Mouse (Mus musculus) ES-Bruce4 (cell line): ENCODE results near the gene E430018J23Rik. TPM values are rescaled to one million over a fixed set of nuclear protein-coding genes. Genes with fewer than 3 reads are reported as not detected.
A peak's percentile ranks its signal among the peaks of the same experiment; 100 is the strongest.
"Not testable (repeated sequence)": the region's sequence is repeated elsewhere in the genome, so short reads cannot be mapped to it uniquely, and the experiment has no call there.

Source experiments
- H3K27ac ChIP-seq: 2 replicates; pipeline ENCODE4 v1.5.1; 2012; ENCODE audit warnings: low read length, inconsistent platforms; ENCODE audit not compliant: insufficient read depth
- H3K27me3 ChIP-seq: 2 replicates; pipeline ENCODE4 v1.6.1; 2012; ENCODE audit warnings: mild to moderate bottlenecking, low read length, inconsistent platforms; ENCODE audit not compliant: control insufficient read depth, poor library complexity, insufficient read depth, severe bottlenecking
- H3K36me3 ChIP-seq: 2 replicates; pipeline ENCODE4 v1.6.1; 2012; ENCODE audit warnings: inconsistent platforms, mild to moderate bottlenecking, low read length, moderate library complexity; ENCODE audit not compliant: control insufficient read depth, poor library complexity, insufficient read depth, severe bottlenecking
- H3K4me1 ChIP-seq: one replicate; pipeline ENCODE4 v1.8.1; 2011; ENCODE audit warnings: low read length; ENCODE audit not compliant: control insufficient read depth, insufficient read depth
- H3K4me3 ChIP-seq: 2 replicates; pipeline ENCODE4 v1.5.1; 2011; ENCODE audit warnings: low read depth, mild to moderate bottlenecking, low read length
- H3K9ac ChIP-seq: 2 replicates; pipeline ENCODE4 v1.6.1; 2012; ENCODE audit warnings: low read depth, mild to moderate bottlenecking, inconsistent platforms; ENCODE audit not compliant: poor library complexity, severe bottlenecking
- H3K9me3 ChIP-seq: replicated peaks from 2 replicates; pipeline ENCODE4 v1.6.1; 2012; ENCODE audit warnings: mild to moderate bottlenecking, low read length, inconsistent platforms; ENCODE audit not compliant: control insufficient read depth, poor library complexity, insufficient read depth, severe bottlenecking
- CTCF ChIP-seq: IDR thresholded peaks from one replicate; pipeline ENCODE4 v1.8.1; 2011; ENCODE audit warnings: low read depth, low read length
- EP300 ChIP-seq: IDR thresholded peaks from 2 replicates; pipeline ENCODE4 v1.6.1; 2011; ENCODE audit warnings: low read depth, low read length; ENCODE audit not compliant: insufficient read depth
- POLR2A ChIP-seq: IDR thresholded peaks from one replicate; pipeline ENCODE4 v1.8.1; 2011; ENCODE audit warnings: low read length; ENCODE audit not compliant: insufficient read depth
- polyA plus RNA-seq: library from polyadenylated mRNA; stranded (reverse); fragments of >200 nt; gene quantifications from 2 replicates; pipeline ENCODE4 v1.2.4, GENCODE M21; 2011; ENCODE audit warnings: low read depth; ENCODE audit not compliant: missing spikeins, insufficient read depth, insufficient read length

The E430018J23Rik gene
- polyA plus RNA-seq, 1 experiment, result 6.1 TPM

GRCm38 (mm10) chr7:127345512-127346325, 47.7 kb downstream of the E430018J23Rik start, which contains the start of gene Zfp768:
TSS of gene Zfp768 (minus strand) at chr7:127345589.
- no peaks in the 10 kb centered on the region for H3K9me3 ChIP-seq
- H3K4me3 ChIP-seq, result peak within 1 kb of the TSS; percentile 88
- no peaks in the 10 kb centered on the region for H3K36me3 ChIP-seq
- no peaks in the 10 kb centered on the region for H3K27me3 ChIP-seq
- no peaks in the 10 kb centered on the region for H3K4me1 ChIP-seq
- TF ChIP-seq CTCF, result no peak
- no peak for TF ChIP-seq EP300
- TF ChIP-seq POLR2A, result no peak
- peak within 1 kb of the TSS; percentile 84 for H3K9ac ChIP-seq
- no peak within 1 kb of the TSS for H3K27ac ChIP-seq

DNA sequence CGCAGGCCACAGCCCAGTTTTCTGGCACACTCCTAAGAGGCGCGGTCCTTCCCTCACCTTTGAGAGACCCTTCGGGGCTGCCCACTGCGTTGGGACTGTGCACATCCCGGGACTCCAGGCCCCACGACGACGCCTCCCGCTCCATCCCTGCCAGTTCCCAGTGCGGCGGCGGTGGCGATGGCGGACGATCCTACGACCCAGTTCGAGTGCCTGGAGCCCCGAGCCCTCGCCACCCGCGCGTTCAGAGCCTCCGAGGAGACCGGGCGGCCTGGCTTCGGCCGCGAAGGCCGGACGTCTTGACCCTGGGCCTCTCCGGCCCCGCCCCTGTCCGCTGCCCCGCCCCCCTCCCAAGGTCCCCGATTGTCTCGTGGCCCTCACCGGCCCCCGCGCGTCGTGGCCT, 48.3 kb downstream of the E430018J23Rik start:
- H3K9me3 ChIP-seq, result no peaks in the 10 kb centered on the region
- peak overlapping the region; percentile 84 for H3K9ac ChIP-seq
- TF ChIP-seq EP300 (no peak), CTCF (no peak), POLR2A (no peak)
- H3K36me3 ChIP-seq, result no peaks in the 10 kb centered on the region
- H3K4me1 ChIP-seq, result no peaks in the 10 kb centered on the region
- H3K4me3 ChIP-seq, result peak overlapping the region; percentile 88
- no peaks in the 10 kb centered on the region for H3K27me3 ChIP-seq
- no peak overlapping the region for H3K27ac ChIP-seq

GRCm38 (mm10) chr7:127344371-127344770, 49.1 kb downstream of the E430018J23Rik start:
- no peak overlapping the region for H3K4me3 ChIP-seq
- H3K27ac ChIP-seq, result no peak overlapping the region
- no peaks in the 10 kb centered on the region for H3K27me3 ChIP-seq
- TF ChIP-seq POLR2A (no peak), CTCF (no peak)
- H3K9me3 ChIP-seq, result no peaks in the 10 kb centered on the region
- 0 out of 2 replicates have a peak overlapping the region, but pooled peaks have one; percentile 84 for H3K9ac ChIP-seq
- no peaks in the 10 kb centered on the region for H3K36me3 ChIP-seq
- H3K4me1 ChIP-seq, result no peaks in the 10 kb centered on the region

DNA sequence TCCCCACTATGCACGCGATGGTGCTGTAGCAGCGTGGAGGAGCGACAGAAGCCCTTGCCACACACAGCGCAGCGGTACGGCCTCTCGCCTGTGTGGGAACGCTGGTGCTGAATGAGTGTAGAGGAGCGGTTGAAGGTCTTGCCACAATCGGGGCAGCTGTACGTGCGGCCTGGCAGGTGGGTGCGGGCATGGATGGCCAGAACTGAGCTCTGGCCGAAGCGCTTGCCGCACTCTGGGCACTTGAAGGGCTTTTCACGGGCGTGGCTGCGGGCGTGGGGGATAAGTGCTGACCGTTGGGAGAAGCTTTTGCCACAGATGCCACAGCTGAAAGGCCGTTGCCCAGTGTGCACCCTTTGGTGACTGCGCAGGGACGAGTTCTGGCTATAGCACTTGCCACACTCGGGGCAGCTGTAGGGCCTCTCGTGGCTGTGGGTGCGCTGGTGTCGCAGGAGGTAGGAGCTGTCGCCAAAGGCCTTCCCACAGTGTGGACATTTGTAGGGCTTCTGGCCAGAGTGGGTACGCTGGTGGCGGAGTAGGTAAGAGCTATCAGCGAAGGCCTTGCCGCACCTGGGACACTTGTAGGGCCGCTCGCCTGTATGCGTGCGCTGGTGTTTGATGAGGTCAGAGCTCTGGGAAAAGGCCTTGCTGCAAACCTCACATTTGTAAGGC, 49.9 kb downstream of the E430018J23Rik start:
- Histone ChIP-seq H3K9ac (no peak overlapping the region), H3K4me3 (peak overlapping the region; percentile 30), H3K27ac (no peak overlapping the region), H3K4me1 (no peaks in the 10 kb centered on the region), H3K27me3 (no peaks in the 10 kb centered on the region), H3K36me3 (no peaks in the 10 kb centered on the region), H3K9me3 (no peaks in the 10 kb centered on the region)
- TF ChIP-seq POLR2A (no peak), CTCF (no peak), EP300 (no peak)

- H3K4me1 ChIP-seq, result no peaks in the 10 kb centered on the region
- peak overlapping the region; percentile 30 for H3K4me3 ChIP-seq
- H3K27me3 ChIP-seq, result no peaks in the 10 kb centered on the region
- TF ChIP-seq POLR2A (no peak), EP300 (no peak), CTCF (no peak)
- no peaks in the 10 kb centered on the region for H3K9me3 ChIP-seq
- H3K9ac ChIP-seq, result no peak overlapping the region
- H3K27ac ChIP-seq, result no peak overlapping the region
- no peaks in the 10 kb centered on the region for H3K36me3 ChIP-seq
Observed at GRCm38 (mm10) chr7:127342888-127343287, 50.5 kb downstream of the E430018J23Rik start.

DNA sequence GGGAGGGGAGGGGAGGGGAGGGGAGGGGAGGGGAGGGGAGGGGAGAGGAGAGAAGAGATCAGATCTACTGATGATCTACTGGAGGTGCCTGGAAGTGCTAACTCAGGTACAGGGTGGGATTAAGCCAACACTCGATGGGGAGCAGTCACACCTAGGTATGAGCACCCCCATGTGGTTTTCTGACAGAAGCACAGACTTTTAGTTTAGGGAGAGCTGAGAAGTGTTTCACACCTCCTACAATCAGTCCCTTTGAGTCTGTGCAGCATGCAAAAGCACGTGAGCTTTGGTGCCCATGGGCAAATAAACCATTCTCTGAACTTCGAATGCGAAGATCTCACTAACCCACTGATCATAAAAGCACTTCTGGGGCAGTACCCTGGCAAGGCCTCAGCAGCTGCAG, 51.1 kb downstream of the E430018J23Rik start:
- TF ChIP-seq CTCF (no peak), EP300 (no peak), POLR2A (no peak)
- no peak overlapping the region for H3K9ac ChIP-seq
- no peaks in the 10 kb centered on the region for H3K4me1 ChIP-seq
- H3K27ac ChIP-seq, result no peak overlapping the region
- H3K27me3 ChIP-seq, result no peaks in the 10 kb centered on the region
- no peaks in the 10 kb centered on the region for H3K9me3 ChIP-seq
- no peaks in the 10 kb centered on the region for H3K36me3 ChIP-seq
- H3K4me3 ChIP-seq, result no peak overlapping the region

DNA sequence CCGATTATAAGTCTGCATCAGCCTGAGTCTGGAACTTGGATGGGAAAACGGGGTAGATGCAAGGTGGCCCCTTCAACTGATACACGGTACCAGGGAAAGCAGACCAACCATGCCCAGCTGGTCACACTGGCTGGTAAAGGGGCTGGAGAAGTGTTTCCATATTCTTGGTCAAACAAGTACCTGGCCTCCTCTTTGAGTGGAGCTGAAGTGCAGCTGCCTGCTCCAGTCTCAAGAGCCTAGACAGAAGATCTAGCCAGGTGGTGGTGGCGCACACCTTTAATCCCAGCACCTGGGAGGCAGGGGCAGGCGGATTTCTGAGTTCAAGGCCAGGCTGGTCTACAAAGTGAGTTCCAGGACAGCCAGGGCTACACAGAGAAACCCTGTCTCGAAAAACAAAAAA, 51.6 kb downstream of the E430018J23Rik start:
- not testable (repeated sequence) for H3K27ac ChIP-seq, H3K27me3 ChIP-seq, H3K9ac ChIP-seq, H3K9me3 ChIP-seq, H3K4me1 ChIP-seq, H3K4me3 ChIP-seq, H3K36me3 ChIP-seq
